Mouse (Mus musculus) fat pad, adult 2 months (tissue): ENCODE measurements around the gene Ddx20.
A peak's percentile ranks its signal among the peaks of the same experiment; 100 is the strongest.

Experiments
- DNase-seq: peaks from one replicate; pipeline ENCODE4 v3.0.0-alpha.2; 2011; ENCODE audit warnings: low read depth, low spot score; ENCODE audit errors: extremely low read depth

The Ddx20 gene

DNA sequence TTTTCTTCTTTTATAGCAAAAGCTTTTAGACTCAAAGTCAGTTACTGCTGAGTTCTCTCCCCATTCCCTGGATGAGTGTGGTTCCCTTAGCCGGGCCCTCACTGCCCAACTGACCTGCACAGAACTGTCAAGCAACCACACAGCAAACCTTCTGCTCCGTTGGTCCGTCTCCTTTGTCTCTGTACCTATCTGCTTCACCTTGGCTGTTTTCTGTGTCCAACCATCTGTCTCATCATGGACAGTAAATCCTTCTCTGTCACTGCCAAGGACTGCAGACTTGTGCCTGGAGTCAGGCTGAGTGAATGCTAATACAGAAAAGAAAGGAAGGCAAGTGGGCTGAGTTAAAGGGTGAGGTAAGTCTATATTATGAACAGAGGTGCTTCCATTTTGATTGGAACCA, 17.6 kb downstream of the Ddx20 start:
- DNase-seq: no peak

DNA sequence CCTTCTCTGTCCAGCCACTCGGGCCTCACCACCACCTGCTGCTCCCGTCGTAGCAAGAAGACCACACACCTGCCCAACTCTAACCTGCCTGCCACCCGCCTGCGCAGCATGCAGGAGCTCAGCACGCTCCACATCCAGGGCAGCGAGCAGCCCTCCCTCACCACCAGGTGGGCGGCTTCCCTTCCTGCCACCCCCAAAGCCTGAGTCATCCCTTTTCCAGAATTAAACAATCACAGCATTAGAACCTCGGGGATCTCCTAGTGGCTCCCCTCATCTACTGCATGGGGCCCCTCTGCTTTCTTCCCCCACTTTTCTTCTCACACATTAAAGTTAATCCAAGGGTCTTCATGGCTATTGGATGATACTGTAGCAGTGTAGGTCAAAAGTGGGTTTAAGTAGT, 19.2 kb downstream of the Ddx20 start:
- no peak for DNase-seq

DNA sequence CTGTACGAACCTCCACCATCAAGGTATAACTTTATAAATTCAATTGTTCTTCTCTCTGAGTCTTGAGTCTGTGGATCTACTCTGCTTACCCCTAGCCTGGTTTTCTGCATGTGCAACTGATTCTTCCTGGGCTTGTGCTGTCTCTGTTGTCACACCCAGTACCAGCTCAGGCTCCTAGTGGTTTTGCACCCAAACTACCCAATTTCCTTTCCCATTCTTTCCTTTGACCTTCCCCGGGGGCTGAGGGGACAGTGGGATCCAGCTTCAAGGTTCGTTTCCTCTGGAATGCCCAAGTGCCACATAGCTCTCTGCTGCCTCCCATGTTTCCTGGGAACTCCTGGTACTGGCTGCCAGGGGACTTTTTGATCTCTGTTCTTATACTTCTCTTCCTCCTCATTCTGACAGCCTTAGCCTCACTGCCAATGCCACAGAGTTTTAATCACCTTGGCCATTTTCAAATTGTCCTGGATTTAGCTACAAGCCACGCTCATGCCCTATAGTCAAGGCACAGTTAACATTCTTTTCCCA, 20.3 kb downstream of the Ddx20 start:
- DNase-seq: no peak

DNA sequence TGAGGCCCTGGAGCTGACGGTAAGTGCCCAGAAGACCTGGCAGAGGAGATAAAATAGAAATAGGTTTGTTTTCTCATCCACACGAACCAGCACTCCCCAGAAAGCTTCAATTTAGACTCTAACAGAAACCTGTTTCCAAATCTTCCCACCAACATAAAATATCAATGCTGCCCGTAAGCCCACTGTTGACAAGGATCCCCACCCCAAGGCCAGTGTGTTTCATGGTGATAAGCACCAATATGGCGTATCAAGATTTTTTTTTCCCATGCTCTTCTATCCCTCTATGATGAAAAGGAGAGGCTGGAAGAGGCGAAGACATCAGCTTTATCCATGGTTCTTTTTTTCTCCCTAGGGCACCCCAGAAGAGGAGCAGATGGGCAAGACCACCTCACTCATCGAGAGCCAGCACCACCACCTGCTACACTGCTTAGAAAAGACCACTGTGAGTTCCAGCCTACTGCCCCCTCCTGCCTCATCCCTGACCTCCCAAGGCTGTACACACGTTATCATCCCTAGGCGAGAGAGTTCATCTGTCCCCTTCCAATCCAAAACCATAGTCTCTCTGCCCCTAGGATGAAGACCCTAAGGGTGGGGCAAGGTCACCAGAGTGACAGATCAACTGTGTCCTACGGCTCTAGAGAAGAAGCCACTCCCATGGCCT, 22.1 kb downstream of the Ddx20 start:
- DNase-seq: no peak

DNA sequence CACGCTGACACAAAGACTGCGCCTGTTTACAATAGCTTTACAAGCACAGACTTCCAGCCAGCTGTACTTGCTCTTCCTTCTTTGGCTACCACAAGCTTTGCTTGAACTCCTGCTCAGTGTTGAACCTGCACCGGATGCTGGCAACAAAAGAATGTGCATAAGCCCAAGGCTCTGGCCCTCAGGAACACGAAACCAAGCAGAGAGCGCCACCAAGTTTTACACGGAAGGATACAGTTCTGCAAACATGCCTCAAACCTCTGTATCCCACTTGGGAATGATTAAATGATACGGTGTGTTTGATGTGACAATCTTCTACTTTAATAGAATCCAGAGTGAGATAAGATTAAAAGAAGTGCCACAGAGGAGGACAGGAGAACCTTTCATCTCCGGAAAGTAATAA, 24.3 kb downstream of the Ddx20 start:
- DNase-seq: no peak

DNA sequence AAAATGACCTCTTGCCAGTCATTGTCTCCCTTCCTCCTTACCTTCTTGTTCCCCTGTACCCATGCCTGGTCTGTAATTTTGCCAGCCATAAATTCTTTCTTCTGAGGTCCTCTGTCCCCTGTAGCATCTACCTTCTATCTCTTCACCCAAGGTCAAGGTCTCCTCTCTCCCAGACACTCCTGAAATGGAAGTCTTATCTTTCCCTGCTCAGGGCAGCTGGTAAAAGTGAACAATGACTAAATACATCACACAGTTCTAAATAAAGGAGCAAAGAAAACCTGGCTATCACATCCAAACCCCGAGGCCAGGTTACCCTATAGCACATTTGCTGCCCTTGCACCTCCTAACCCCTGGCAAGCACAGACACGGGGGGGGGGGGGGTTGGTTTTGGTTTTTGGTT, 26.8 kb downstream of the Ddx20 start:
- no peak for DNase-seq

DNA sequence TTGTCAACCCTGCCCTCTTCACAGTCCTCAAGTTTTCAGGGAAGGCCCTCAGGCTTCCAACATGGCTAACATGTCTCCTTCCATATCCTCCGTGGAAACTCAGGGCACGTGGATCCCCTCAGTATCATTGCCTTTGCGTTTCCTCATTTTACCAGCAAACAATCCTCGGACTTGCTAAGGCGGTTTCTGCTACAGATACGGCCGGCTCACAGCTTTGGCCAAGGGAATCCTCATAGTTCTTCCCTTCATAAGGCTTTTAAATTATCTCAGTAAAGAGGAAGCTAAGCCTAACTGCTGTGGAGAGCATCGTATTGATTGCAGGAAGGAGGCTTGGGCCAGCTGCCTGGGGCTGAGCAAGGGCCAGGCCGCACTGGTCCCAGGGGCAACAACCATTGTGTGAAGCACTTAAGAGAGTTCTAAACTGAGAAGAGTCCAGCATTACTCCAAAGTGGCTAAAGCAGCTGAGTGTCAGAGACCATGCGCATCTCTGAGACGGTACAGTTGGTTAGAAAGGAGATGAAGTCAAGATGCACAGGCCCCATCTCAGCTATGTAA, 32.3 kb downstream of the Ddx20 start:
- no peak for DNase-seq

DNA sequence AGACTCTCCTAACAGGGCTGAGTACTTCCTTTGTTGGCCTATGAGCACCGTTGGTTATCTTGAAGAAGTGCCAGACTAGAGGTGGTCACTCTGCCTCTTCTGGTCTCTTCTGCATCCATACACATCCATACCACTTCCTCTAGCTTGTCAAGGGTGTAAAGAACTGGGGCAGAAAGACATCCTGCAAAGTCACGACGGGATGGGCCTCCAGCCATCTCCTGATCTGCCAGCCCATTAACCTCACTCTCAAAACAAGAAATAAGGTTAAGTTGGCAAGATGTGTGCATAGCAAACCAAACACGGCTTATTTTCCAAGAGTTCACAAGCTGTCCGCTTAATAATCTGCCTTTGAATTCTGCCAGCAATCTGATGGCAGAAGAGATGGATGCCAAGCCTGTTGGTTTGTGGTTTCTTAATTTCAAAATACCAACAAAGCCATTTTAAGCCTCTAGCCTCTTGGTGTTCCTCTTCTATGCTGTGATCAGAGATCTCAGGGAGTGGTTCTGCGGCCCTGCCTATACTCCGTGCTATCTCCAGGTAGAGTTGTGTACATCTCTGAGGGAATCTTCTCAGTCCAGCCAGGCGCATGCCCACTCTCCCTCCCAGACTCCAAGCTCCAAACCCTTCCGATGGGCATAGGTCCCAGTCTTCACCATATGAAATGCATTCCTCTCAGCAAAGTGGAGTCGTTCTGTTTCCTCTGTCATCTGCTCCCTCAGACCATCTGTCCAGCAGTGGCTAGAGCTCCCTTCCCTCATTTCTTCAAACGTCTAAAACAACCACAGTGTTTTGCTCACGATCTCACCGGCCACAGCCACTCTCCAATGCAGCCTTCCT, 33.6 kb downstream of the Ddx20 start:
- DNase-seq: no peak

DNA sequence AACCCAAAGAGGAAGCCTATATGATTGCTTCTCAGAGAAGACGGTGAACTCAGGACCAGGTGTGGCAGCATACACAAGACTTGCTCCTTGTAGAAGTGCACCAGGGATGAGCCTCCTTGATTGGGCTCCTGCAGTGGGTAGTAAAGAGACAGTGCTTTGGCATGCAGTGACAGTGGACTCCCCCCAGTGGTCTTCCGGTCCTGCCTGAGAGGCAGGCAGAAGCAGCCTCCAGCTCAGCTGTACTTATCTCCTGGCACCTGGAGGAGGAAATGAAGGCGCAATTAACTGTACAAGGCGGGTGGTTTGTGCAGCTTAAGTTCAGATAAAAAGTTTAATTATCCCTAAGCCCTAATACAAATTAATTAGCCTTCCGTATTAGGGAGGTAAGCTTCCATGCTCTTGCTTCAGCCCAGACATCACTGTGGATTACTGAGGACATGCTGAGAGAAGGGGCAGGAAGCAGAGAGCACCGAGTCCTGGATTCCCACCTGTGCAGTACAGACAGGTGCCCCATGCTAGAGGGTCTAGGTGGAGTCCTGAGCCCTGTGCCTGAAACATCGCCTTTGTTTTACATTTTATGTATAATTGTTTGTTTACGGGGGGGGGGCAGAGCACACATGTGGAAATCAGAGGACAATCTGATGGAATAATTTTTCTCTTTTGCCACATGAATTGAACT, 38.3 kb downstream of the Ddx20 start:
- no peak for DNase-seq

DNA sequence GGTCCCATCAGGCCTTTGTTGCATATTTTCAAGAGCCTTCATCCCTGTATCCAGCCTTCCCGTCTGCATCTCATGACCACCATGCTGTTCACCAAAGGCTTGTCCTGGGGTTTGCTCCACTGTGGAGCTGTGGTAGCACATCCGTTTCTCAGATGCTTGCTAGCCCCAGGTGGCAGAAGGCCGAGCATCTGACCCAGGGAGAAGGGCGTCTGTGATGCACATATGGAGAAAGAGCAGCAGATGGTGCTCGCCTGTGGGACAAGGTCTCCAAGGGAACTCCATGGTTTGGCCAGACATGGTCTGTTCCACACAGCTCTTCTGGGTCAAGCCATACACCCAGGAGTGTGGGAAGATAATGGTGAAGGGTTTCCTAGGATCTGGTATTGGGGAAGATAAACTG, 43.8 kb downstream of the Ddx20 start:
- DNase-seq: no peak

DNA sequence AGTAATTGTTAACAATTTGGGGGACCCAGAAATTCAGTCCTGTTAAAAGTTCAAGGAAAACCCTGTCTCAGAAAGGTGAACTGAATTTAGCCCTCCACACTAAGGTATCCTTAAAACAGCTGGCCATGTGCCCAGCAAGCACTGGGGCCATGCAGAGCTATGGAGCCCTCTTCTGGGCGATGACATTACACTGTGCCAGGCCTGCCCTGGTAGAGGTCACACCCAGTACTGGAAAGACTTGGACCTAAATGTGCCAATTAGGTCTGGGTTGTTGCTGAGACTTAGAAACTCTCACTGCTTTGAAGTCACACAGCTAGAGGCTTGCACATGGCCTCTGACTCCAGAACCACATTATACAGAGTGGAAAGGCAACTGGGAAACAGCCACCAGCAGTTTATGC, 45.2 kb downstream of the Ddx20 start:
- peak; percentile 7 for DNase-seq

DNA sequence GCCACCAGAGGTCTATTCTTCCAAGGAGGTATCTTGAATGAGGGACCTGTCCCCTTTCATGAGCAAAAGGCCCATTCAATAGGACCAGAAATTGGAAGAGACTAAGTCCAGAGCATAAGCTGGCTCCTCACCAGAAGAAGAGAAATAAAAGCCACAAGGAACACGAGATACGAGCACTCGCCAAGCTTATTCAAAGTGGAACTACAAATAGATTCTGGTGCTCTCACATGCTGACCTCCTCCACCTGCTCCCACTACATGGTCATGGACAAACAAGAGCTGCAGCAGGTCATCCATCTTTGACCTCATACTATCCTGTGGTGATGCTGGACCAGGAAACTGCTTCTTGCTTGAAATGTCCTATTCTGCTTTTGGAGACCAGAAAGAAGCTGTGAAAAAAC, 54.4 kb downstream of the Ddx20 start:
- DNase-seq: no peak

DNA sequence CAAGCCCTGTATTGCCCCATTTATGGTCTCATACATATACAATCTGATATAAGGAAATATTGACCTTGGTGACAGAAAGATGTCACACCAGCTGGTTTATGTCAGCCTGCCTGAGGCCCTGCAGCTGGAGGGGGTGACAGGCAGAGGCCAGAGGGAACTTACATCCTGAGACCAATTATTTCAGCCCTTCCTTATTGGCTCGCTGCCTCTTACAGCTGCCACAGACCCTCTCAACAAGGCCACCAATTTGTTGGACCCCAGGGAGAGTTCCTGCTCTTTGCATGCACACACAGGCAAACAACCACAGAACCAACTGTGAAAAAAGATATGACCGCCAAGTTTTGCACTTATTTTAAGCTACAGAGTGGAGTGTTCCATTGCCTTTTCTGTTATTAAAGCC, 55.1 kb downstream of the Ddx20 start:
- DNase-seq: no peak
